Mouse (Mus musculus): ENCODE results near the gene Gm45062. TPM values are rescaled to one million over a fixed set of nuclear protein-coding genes. Genes with fewer than 3 reads are reported as not detected.

Gm45062 gene
- total RNA-seq, 2 experiments from 2014 or later, result 0.15 TPM; not detected in 1

- no peak for DNase-seq
- intact Hi-C loops (cut with DNase I), result no loop called here
Observed at GRCm38 (mm10) chr6:8467667-8468337, 208.6 kb downstream of the Gm45062 start.

- intact Hi-C loops (cut with DNase I), result no loop called here
- no peak for DNase-seq
Observed at GRCm38 (mm10) chr6:8469918-8470317, 210.7 kb downstream of the Gm45062 start.

GRCm38 (mm10) chr6:8472125-8472524 lies 212.9 kb downstream of the Gm45062 start:
- intact Hi-C loops (cut with DNase I), result no loop called here
- no peak for DNase-seq

GRCm38 (mm10) chr6:8472915-8473314 lies 213.7 kb downstream of the Gm45062 start:
- peak; percentile 41 to 46 for DNase-seq
- intact Hi-C loops (cut with DNase I), result no loop called here

GRCm38 (mm10) chr6:8473498-8473897 lies 214.2 kb downstream of the Gm45062 start:
- intact Hi-C loops (cut with DNase I), result no loop called here
- peak; percentile 43 to 51 for DNase-seq

- intact Hi-C loops (cut with DNase I), result no loop called here
- no peak for DNase-seq
Observed at GRCm38 (mm10) chr6:8474316-8474715, 215.1 kb downstream of the Gm45062 start.

- peak; percentile 23 to 35 for DNase-seq
- intact Hi-C loops (cut with DNase I), result no loop called here
Observed at GRCm38 (mm10) chr6:8474820-8475219, 215.6 kb downstream of the Gm45062 start.

GRCm38 (mm10) chr6:8479176-8479575 lies 219.9 kb downstream of the Gm45062 start:
- intact Hi-C loops (cut with DNase I), result no loop called here
- DNase-seq, result no peak

GRCm38 (mm10) chr6:8484437-8485275 lies 225.4 kb downstream of the Gm45062 start:
- intact Hi-C loops (cut with DNase I), result no loop called here
- no peak for DNase-seq

GRCm38 (mm10) chr6:8485414-8486175 lies 226.3 kb downstream of the Gm45062 start:
- peak; percentile 17 to 20 for DNase-seq
- intact Hi-C loops (cut with DNase I), result no loop called here

GRCm38 (mm10) chr6:8486391-8487043 lies 227.3 kb downstream of the Gm45062 start:
- DNase-seq, result no peak
- intact Hi-C loops (cut with DNase I), result no loop called here

GRCm38 (mm10) chr6:8487044-8487853 lies 228.0 kb downstream of the Gm45062 start:
- no peak for DNase-seq
- intact Hi-C loops (cut with DNase I), result no loop called here

- no peak for DNase-seq
- intact Hi-C loops (cut with DNase I), result no loop called here
Observed at GRCm38 (mm10) chr6:8488249-8488648, 229.0 kb downstream of the Gm45062 start.

- intact Hi-C loops (cut with DNase I), result no loop called here
- DNase-seq, result no peak
Observed at GRCm38 (mm10) chr6:8489266-8489665, 230.0 kb downstream of the Gm45062 start.

GRCm38 (mm10) chr6:8489938-8490585 lies 230.8 kb downstream of the Gm45062 start:
- no peak for DNase-seq
- intact Hi-C loops (cut with DNase I), result no loop called here

- intact Hi-C loops (cut with DNase I), result no loop called here
- no peak for DNase-seq
Observed at GRCm38 (mm10) chr6:8492248-8492647, 233.0 kb downstream of the Gm45062 start.

- no peak for DNase-seq
- intact Hi-C loops (cut with DNase I), result no loop called here
Observed at GRCm38 (mm10) chr6:8495109-8495826, 236.0 kb downstream of the Gm45062 start.

GRCm38 (mm10) chr6:8495827-8496222 lies 236.6 kb downstream of the Gm45062 start:
- intact Hi-C loops (cut with DNase I), result no loop called here
- DNase-seq, result no peak
